Mouse (Mus musculus): ENCODE data around the gene Crat.

Gene Crat

DNA sequence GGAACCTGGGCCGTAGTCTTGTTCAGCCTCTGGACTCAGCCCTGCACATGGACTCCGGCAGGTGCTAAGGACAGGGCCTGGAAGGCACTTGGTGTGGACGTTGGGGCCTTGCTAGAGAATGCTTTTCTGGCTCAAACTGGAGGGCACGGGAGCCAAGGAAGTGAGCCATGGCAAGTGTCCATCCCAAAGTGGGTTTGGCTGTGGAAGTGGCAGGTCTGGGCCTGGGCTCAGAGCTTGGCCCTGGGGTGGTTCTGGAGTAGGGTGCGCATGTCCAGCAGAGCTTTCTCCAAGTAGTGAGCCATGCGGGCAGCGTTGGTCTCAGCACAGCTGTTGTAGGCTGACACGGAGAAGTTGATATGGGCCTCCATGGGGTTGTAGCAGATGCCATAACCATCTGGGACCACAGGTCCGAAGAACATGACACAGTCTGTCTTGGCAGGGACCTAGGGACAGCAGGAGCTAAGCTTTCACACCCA lies 13.2 kb downstream of the Crat start:
- DNase-seq, result peak; percentile 54

DNA sequence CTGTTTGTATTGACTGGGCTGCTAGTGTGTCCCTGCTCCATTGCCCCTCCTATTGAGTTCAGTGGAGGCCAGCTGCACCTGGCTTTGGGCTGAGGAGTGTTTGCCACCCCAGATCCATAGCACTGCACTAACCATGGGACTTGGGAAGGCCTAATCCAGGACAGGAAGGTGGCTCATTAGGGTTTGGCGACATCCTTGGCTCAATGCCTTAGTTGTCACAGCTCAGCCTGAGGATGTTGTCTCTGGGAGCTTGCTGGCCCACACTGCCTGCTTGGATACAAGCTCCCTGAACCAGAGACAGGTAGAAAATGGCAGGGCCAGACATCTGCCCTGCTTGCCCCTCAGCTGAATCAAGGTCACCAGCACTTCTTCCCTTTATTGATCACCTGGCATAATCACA lies 14.0 kb downstream of the Crat start:
- DNase-seq, result no peak

DNA sequence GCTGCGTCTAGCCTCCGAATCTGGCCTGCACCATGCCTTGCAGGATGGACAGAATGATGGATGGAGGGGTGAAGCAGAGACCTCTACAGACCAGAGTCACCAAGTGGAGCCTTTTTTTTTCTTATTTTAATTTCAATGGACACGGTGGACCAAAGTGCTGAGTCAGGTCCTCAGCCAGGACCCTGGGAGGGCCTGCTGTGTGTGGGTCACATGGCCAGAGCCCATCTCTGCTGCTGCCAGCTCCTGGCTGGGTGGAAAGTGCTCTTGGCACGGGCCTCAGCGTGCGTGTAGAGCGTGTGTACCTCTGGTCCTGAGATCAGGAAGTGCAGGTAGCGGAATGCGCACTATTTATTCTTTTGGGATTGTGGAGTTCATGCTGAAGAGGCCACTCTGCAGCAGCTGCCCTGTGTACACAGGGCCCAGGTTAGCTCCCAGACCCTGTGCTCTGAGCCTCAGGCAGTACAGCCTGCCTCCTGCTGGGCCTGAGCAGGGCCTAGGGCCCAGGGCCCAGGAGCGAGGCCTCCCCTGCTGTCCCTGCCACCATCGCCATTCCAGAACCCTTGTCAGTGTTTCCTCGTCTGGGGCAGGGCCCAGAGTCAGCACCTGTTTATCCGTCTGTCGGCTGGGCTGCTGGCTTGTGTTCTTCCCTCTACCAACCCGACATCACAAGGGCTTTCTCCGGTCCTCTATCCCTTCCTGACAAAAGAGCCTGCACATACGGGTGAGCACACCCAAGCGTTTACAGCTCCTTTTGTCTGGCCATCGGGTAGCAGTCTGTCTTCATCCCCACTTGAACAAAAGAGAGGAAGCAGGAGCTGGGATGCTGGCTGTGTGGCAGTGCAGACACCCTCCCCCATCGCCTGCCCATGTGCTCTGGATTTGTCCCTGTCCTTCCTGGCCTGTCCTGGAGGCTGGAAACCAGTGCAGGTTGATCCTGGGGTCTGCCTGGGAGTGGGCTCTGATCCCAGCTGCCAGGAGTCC lies 16.1 kb downstream of the Crat start:
- DNase-seq, result peak; percentile 80

DNA sequence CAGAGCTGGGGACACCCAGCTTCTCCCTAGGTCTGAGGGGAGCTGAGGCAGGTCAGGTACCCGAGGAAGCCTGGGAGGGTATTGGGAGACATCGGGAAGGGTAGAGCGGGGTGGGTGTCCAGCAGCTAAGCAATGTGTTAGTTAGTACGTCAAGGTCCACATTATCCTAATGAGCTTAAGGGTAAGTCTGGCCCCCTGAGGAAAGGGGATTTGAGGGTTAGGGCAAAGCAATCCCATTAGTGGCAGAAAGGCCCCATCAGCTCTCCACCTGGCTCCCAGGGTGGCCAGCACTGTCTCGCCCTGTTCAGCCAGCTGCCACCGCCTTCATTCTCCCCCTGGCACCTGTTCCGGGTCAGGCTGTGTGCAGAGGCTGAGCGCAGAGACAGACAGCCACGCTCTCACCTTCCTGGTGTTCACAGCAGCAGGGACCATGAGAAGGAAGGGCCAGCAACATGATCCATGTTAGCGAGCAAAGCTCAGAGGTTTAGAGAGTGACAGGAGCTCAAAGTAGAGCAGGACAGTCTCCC lies 17.6 kb downstream of the Crat start:
- DNase-seq, result no peak

DNA sequence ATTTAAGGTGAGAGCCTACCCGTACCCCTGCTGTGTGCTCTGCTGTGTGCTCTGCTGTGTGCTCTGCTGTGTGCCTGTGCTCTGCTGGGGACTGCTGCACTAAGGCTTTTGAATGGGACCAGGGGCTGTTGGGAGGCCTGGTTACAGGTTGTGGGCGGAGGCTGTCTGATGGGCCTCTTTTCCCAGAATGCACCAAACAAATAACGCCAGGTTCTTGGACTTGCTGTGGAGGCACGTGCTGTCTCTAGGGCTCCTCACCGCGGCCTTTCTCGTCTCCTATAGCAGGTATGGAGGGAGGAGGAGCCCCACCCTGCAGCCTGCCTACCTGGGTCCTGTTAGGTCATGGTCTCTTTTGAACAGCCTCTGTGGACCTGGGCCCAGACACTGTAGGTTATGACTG lies 19.4 kb downstream of the Crat start:
- DNase-seq, result no peak

DNA sequence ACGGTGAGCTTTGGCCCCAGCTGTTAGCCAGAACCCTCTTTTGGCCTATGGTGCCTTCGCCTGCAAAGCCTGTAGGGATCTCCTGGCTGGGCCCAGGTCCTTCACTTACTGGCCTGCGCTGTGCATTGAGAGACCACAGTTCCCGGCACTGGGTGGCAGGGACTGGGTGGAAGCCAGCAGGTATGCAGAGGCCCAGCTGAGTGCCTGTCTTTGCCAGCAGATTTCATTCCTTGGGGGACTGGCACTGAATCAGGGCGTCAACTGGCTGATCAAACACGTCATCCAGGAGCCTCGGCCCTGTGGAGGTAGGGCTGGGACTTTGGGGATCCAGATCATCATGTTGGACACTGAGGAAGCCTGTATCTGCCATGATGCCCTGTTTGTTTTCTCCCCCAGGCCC lies 19.9 kb downstream of the Crat start:
- no peak for DNase-seq

DNA sequence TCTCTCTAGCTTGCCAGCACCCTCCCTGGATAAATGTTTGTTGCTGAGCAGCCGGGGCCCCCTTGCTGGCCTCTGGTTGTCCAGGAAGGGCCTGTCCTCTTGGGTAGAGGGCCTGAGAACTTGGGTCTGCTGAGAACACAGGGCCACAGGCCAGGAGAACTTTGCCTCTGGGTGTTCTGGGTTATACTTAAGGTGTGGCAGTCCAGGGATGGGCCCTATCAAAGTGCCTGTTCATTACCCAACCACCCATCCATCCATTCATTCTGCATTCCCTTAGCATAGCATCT lies 22.3 kb downstream of the Crat start:
- no peak for DNase-seq

DNA sequence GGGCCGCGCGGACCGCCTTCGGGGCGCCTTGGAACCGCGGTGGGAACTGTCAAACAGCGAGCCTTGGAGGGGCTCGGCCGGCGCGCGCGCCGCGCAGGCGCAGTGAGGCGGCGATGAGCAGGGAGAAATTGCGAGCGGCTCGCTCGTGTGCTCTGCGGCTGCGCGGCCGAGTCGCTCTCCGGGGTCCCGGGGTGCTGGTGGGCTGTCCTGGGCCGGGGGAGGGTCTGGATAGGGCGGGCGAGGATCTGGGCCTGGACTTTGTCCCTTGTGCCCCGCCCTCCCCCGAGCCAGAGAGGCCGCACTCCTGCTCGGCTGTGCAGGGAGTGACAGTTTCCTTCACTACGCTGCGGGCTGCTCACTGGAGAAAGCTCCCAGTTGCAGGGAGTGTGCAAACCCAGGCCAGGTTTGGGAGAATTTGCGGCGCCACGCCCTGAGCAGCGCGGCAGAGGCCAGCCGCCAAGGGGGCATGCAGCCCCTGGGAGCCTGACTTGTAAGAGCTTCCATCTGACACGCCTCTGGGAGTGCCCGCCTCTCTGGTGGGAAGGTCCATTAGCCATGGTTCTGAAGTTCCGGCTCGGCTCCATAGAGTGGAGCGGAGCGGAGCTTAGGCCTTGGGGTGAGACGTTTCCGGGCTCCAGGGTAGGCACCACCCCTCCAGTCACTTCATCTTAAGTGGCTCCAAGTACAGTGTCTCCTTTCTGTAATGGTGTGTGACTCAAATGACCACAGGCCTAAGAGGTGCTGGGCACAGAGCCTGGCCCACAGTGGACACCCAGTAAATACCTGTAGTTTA lies 22.8 kb downstream of the Crat start:
- DNase-seq, result peak; percentile 57

DNA sequence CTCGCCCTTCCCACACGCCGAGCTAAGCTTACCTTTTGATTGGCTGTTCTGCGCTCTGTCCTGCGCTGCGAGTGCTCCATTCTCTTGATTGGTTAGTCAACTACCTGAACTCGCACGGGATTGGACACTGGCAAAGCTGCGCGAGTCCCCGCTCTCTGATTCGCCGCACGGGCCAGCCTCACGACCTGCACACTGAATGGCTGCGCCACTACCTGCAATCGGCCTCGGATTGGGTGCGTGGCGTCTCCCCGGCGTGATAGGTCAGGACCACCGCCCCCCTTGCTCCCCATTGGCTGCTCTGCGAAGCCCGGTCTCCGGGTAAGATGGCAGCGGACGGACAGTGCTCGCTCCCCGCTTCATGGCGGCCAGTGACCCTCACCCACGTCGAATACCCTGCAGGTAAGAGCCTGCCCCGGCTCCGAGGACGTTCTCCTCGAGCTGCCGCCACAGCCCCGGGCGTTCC lies 23.5 kb downstream of the Crat start, which contains the start of gene Dolpp1:
Dolpp1 (plus strand) TSS at position 141 of the 463 bp plus-strand sequence.
- DNase-seq, result peak; percentile 97

DNA sequence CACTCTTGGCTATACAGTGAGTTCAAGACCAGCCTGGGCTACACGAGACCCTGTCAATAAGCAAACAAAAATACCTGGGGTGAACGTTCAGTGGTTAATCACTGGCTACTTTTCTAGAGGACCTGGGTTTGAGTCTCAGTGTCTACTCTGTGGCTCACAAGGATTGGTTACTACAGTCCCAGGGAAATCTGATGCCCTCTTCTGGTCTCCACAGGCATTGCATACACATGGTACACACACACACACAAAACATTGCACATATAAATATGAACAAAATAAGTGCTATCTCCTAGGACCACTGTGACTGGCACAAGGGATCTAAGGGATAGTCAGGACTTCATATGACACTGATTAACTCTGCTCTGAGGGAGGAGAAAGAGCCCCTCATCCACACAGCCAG lies 26.6 kb downstream of the Crat start:
- DNase-seq, result no peak

DNA sequence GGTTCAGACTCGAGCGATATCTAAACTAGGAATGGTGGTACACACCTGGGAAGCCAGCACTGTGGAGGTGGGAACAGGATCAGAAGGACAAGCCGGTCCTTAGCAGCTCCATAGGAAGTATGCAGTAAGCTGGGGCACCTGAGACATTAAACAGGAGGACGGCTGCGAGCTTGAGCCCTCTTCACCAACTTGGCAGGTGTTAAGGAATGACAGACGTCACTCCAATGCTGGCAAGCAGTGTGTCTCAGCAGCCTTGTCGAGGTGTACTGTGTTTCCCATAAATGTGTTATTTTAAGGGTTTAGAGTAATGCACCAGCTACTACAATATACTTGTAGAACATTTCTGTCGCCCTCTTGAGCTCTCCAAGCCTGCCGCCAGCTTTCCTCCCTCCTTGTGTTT lies 28.7 kb downstream of the Crat start:
- no peak for DNase-seq

DNA sequence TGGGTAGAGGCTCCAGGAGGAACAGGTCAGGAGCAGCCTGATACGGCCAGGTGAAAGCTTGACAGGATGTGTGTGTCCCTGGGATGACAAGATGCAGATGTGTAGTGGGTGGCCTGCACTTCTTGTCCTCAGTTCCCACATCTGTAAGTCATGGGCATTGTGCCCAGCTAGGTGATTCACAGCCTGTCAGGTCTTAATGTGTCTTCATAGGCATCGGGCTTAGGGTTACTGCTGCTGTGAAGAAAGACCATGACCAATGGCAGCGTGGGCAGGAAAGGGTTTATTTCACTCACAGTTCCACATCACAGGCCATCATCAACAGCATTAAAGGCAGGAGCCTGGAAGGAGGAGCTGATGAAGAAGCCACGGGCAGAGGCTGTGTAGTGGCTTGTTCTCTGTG lies 30.0 kb downstream of the Crat start:
- DNase-seq, result no peak

DNA sequence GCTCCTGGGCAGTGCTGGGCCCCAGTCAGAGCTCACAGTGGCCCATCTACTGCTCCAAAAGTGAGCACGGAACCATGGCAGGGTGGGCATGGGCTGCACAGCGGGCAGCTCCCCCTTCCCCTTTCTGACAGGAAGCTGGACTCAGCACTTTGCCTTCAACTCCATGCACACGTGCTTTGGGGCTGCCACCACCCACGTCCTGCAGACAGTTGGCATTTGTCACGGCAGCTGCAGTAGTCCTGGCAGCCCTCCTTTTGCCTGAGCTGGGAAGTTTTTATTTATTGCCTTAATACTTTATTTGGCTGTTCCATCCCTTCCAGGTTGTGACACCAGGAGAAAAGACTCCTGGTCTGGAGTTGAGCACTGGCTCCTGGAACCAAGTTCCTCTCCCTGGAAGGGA lies 30.8 kb downstream of the Crat start:
- DNase-seq, result no peak

DNA sequence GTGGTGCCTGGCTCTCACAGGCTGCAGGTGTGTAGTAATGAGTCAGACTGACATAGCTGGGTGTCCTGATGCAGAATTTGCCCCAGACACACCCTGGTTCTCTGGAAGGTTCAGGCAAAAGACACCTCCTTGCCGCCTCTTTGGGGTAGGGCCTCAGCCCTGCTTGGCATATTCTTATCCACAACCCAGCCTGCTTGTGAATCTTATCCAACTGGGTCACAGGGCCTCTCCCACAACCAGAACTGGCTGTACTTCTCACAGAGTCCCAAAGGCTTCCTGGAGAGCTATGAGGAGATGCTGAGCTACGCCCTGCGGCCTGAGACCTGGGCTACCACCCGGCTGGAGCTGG lies 34.3 kb downstream of the Crat start:
- no peak for DNase-seq

DNA sequence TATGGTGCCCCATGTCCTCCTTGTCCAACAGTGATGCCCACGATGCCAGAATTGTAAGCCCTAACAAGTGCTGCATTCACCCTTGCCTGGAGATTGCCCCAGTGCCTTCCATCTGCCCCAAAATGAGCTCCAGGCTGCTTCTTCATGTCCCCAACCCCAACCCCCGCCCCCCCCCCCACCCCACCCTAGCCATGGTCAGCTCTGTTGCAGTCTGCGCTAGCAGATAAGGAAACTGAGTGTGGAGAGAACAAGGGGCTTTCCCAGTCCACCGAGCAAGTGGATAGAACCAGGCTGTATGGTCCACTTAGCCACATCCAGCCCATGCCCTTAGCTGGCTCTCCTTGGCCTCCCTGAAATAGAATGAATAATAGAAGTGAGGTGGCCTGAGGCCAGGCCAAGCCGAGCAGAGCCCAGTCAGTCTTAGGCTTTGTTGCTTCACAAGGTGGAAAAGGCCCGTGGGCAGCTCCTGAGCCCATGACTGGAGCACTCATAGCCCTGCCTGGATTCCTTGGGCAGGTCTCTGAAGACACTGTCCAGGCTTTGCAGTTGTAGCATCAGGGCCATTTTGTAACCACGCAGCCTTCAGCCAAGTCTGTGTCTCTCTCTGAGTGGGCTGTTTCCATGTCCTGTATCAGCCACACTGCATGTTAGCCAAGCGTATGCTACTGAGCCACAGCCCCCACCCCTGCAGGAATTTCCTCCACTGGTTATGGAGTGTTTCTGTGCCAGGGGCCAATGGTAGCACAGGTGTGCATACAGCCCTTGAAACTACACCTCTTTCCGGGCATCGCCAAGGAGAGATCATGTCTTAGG lies 34.8 kb downstream of the Crat start:
- DNase-seq, result no peak

DNA sequence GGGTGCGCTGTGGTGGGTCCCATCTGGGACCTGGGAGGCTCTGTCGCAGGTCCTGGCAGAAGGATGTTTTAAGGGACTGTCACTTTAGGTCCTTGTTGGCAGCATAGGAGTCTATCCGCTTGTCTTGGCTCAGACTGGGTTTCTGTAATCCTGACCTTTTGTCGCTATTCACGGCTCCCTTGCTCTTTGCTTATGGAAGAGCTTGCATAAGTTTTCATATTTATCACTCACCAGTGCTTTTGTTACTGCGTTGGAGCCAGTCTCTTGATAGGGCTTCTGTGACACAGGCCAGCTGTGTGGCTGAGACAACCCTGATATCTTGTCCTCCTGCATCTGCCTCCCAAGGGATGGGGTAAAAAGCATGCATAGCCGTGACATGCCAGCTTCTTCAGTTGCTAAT lies 36.3 kb downstream of the Crat start:
- DNase-seq, result no peak

DNA sequence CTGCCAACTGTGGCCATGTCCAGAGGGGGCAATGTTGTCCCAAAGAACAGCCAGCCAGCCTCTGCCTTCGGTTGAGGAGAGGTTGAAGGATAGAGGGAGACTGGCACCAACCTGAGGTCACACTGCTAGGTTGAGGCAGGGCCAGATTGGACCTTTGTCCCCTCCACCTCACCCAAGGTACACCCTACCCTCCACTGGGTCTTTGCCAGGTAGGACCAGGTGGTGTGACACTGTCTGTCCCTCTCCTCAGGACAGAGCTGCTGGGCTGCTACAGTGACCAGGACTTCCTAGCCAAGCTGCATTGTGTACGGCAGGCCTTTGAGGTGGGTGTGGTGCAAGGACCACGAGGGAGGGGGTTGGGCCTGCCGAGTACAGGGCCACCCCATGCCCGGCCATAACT lies 37.9 kb downstream of the Crat start:
- DNase-seq, result no peak

DNA sequence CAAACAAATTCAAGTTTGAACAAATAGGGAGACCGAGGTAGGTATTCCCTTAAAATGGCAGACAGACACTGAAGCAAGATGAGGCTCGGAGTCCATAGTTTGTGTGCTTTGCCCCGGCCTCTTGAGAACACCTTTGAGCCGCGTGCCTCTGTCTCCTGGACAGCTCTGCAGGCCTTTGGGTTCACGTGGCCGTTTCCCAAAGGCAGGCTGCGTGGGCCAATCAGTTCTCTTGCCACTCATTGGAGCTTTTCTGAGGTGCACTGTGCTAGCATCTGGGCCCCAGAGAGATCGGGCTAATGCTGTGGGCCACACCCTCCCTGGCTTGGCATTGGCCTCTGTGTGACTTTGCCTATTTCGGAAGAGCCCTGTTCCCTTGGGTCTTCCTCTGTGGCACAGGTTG lies 39.7 kb downstream of the Crat start:
- DNase-seq, result no peak

DNA sequence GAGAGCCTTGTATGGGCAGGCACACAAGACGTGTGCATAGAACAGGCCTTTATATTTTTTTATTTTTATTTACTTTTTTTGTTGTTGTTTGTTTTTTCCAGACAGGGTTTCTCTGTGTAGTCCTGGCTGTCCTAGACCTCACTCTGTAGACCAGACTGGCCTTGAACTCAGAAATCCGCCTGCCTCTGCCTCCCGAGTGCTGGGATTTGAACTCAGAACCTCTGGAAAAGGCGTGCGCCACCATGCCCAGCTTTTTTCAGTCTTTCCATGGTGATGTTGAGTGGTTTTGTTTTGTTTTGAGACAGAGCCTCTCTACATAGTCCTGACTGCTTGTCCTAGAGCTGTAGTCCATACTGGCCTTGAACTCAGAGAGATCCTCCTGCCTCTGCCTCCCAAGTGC lies 42.9 kb downstream of the Crat start:
- DNase-seq, result no peak

DNA sequence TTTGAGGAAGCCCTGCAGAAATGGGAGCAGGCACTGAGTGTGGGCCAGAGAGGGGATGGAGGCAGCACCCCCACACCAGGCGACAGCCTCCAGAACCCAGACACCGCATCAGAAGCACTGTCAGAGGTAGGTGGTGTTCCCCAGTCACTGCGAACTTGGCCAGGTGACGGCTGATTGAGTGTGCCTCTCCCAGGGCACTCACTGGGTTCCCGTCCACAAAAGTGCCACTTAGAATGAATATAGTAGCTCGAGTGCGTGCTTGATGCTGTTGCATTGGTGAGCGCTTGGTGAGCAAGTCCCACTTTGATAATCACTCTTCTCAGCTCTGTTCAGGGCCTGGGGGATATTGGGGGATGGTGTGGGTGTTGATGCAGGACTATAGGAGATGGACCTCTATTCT lies 44.1 kb downstream of the Crat start:
- no peak for DNase-seq

DNA sequence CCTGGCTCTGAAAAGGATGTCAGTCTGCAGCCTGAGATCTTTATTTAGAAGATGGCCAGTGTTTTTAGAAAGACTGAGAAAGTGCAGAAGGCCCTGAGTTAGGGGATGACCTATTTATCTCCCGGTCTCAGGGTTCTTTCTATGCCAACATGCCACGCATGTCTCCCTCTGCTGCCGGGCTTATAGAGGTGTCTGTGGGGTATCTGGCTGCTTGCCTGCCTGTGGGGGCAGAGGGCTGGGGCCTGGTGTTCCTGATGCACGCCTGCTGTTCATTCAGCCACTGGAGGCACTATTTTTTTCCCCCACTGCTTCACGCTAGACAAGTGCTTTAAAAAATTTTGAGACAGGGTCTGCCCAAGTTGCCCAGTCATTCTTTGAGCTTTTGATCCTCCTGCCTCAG lies 49.4 kb downstream of the Crat start:
- DNase-seq, result no peak

DNA sequence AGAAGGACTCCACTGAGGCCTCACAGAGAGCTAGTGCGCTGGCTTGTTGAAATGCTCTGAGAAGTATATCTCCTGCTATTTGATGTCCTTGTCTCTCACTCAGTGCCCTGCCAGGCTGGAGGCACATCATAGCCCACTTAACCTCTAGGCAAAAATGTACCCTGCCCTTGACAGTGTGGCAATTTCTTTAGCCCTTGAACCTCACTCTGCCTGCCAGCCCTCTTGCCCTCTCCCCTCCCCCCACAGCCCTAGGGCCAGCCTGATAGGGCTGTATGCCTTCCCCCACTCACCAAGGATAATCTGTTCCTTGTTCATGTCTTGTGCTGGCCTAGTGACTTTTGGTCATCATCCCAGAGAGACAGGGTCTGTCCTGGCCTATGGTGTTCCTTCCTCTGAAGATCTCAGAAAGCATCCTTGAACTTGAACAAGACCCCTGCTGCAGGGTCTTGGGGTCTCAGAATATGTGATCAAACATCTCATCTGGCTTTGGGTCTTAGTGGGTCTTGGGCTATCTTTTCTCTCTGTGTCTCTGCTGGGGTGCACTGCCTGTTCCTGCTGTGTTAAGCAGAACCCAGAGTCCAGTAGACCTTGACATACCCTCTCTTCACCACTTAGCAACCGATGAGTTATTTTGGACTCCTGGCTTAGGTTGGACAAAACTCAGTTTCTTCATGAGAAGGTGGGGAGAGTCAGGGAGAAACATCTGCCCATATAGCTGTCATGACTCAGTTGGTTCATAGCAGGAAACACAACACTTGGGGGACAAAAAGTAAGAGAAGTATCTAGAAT lies 50.1 kb downstream of the Crat start:
- DNase-seq, result no peak
